Mouse (Mus musculus): ENCODE data around the gene Cfc1.

- TF ChIP-seq CTCF (IDR thresholded peaks at IDR 0.05) = no peak
- TF ChIP-seq EP300 (IDR thresholded peaks at IDR 0.05) = no peak
Measured at GRCm38 (mm10) chr1:34522205-34522849, 13.1 kb upstream of the Cfc1 start.
